19 mouse cellular contexts compared by ENCODE assay signal in genomic region chr10:120035824-120036223, GRCm38 (mm10).
DNase-seq lines count a peak whose midpoint lies in the region; ATAC-seq lines count a peak whose summit lies in the region.
"Had no signal": no experiment of that assay in that cellular context is flagged by ENCODE, and none has a peak within 500 bp of the region (broad histone marks: within the 10 kb centered on the region; RNA-seq: fewer than 3 reads in every experiment).

No protein-coding gene starts in this region.

- H3K27ac ChIP-seq in hindbrain, embryonic 15.5 days (replicated peaks) = no peak overlapping the region; the same call in 1 of the 2 replicates
- no peak overlapping the region for H3K27ac ChIP-seq in hindbrain, embryonic 11.5 days (ENCODE audit: low read depth, low read length)
- H3K27ac ChIP-seq in forebrain, embryonic 14.5 days (ENCODE audit: low read depth, low read length) = 0 out of 2 replicates have a peak overlapping the region, but pooled peaks have one; percentile 23
- H3K27ac ChIP-seq in midbrain, embryonic 13.5 days = peak overlapping the region; percentile 44
- H3K27ac ChIP-seq in limb, embryonic 10.5 days = no peak overlapping the region
- H3K27ac ChIP-seq: embryonic facial prominence, embryonic 13.5 days; heart, embryonic 10.5 days; limb, embryonic 15.5 days; liver, embryonic 15.5 days; stomach, postnatal 0 days had no signal

- no peak overlapping the region for H3K9ac ChIP-seq in hindbrain, embryonic 15.5 days
- no peak overlapping the region for H3K9ac ChIP-seq in hindbrain, embryonic 11.5 days (ENCODE audit: low read depth, low read length)
- no peak overlapping the region for H3K9ac ChIP-seq in forebrain, embryonic 14.5 days (ENCODE audit: low read length)
- no peak overlapping the region for H3K9ac ChIP-seq in midbrain, embryonic 13.5 days (replicated peaks)
- H3K9ac ChIP-seq: embryonic facial prominence, embryonic 13.5 days; limb, embryonic 15.5 days; liver, embryonic 15.5 days had no signal

- no peaks in the 10 kb centered on the region for H3K27me3 ChIP-seq in hindbrain, embryonic 15.5 days
- no peaks in the 10 kb centered on the region for H3K27me3 ChIP-seq in hindbrain, embryonic 11.5 days (ENCODE audit: control insufficient read depth, insufficient read depth, low read length)
- H3K27me3 ChIP-seq in forebrain, embryonic 14.5 days (replicated peaks; ENCODE audit: control insufficient read depth, insufficient read depth, low read length) = no peaks in the 10 kb centered on the region
- H3K27me3 ChIP-seq in midbrain, embryonic 13.5 days = peaks cover 14% of the 10 kb centered on the region
- H3K27me3 ChIP-seq in limb, embryonic 10.5 days (ENCODE audit: low read depth, poor library complexity, severe bottlenecking) = no peaks in the 10 kb centered on the region
- H3K27me3 ChIP-seq: embryonic facial prominence, embryonic 13.5 days; limb, embryonic 15.5 days; liver, embryonic 15.5 days had no signal

- 29% methylated on average over 6 of the region's 6 CpGs for WGBS in hindbrain, embryonic 15.5 days
- WGBS in hindbrain, embryonic 11.5 days = 53% methylated on average over 6 of the region's 6 CpGs
- WGBS in forebrain, embryonic 14.5 days = 19% methylated on average over 6 of the region's 6 CpGs
- 20% methylated on average over 6 of the region's 6 CpGs for WGBS in midbrain, embryonic 13.5 days
- 85% methylated on average over 6 of the region's 6 CpGs for WGBS in limb, embryonic 10.5 days

- peaks cover 3% of the 10 kb centered on the region; the same call in 1 of the 2 replicates for H3K36me3 ChIP-seq in hindbrain, embryonic 15.5 days
- no peaks in the 10 kb centered on the region for H3K36me3 ChIP-seq in hindbrain, embryonic 11.5 days (ENCODE audit: control insufficient read depth, insufficient read depth, low read length)
- no peaks in the 10 kb centered on the region; the same call in 1 of the 2 replicates for H3K36me3 ChIP-seq in forebrain, embryonic 14.5 days (ENCODE audit: control insufficient read depth, insufficient read depth, low read length)
- H3K36me3 ChIP-seq in midbrain, embryonic 13.5 days = peaks cover 12% of the 10 kb centered on the region
- no peaks in the 10 kb centered on the region for H3K36me3 ChIP-seq in limb, embryonic 10.5 days
- H3K36me3 ChIP-seq: limb, embryonic 15.5 days; liver, embryonic 15.5 days had no signal

- DNase-seq in hindbrain, embryonic 11.5 days (ENCODE audit: low spot score) = no peak
- DNase-seq in forebrain, embryonic 14.5 days (ENCODE audit: low spot score) = no peak
- peak; percentile 32 for DNase-seq in retina, embryonic 14.5 days (ENCODE audit: low spot score)
- no peak for DNase-seq in embryo, embryonic 10.5 days (ENCODE audit: low spot score)
- DNase-seq in limb, embryonic 10.5 days (ENCODE audit: low spot score) = no peak
- no peak for DNase-seq in thymus, postnatal 36 days
- DNase-seq: cerebellum, adult 9-10 months; kidney, adult 18-20 months; kidney, postnatal 10 days; layer of hippocampus, postnatal 36 days; right cerebral cortex, postnatal 4 days had no signal

- peak; percentile 54; the same call in 1 of the 2 replicates for ATAC-seq in hindbrain, embryonic 15.5 days (ENCODE audit: low FRiP score, low read depth)
- no peak for ATAC-seq in hindbrain, embryonic 11.5 days (ENCODE audit: low FRiP score)
- ATAC-seq in forebrain, embryonic 14.5 days = no peak
- ATAC-seq in midbrain, embryonic 13.5 days = peak; percentile 60
- ATAC-seq: lung, postnatal 0 days had no signal

- H3K4me2 ChIP-seq in hindbrain, embryonic 15.5 days = peak overlapping the region; percentile 29
- H3K4me2 ChIP-seq in hindbrain, embryonic 11.5 days (replicated peaks; ENCODE audit: low read depth, low read length) = no peak overlapping the region
- peak overlapping the region; percentile 33 for H3K4me2 ChIP-seq in forebrain, embryonic 14.5 days (ENCODE audit: low read length)
- peak overlapping the region; percentile 28 for H3K4me2 ChIP-seq in midbrain, embryonic 13.5 days (replicated peaks)
- H3K4me2 ChIP-seq: limb, embryonic 15.5 days; liver, embryonic 15.5 days had no signal

- H3K9me3 ChIP-seq in hindbrain, embryonic 15.5 days = no peaks in the 10 kb centered on the region
- H3K9me3 ChIP-seq in hindbrain, embryonic 11.5 days (ENCODE audit: control insufficient read depth, low read length) = no peaks in the 10 kb centered on the region
- H3K9me3 ChIP-seq in forebrain, embryonic 14.5 days (replicated peaks; ENCODE audit: control insufficient read depth, low read length) = no peaks in the 10 kb centered on the region
- H3K9me3 ChIP-seq in midbrain, embryonic 13.5 days = no peaks in the 10 kb centered on the region
- H3K9me3 ChIP-seq in limb, embryonic 10.5 days (replicated peaks) = no peaks in the 10 kb centered on the region
- H3K9me3 ChIP-seq: embryonic facial prominence, embryonic 13.5 days; heart, embryonic 10.5 days; limb, embryonic 15.5 days; liver, embryonic 15.5 days had no signal

- peaks cover 26% of the 10 kb centered on the region for H3K4me1 ChIP-seq in hindbrain, embryonic 15.5 days (replicated peaks)
- H3K4me1 ChIP-seq in hindbrain, embryonic 11.5 days (replicated peaks; ENCODE audit: control insufficient read depth, insufficient read depth, low read length) = no peaks in the 10 kb centered on the region
- peaks cover 24% of the 10 kb centered on the region for H3K4me1 ChIP-seq in forebrain, embryonic 14.5 days (ENCODE audit: control insufficient read depth, insufficient read depth, low read length)
- H3K4me1 ChIP-seq in midbrain, embryonic 13.5 days (replicated peaks) = peaks cover 21% of the 10 kb centered on the region
- H3K4me1 ChIP-seq in limb, embryonic 10.5 days = no peaks in the 10 kb centered on the region; the same call in 1 of the 2 replicates
- H3K4me1 ChIP-seq: limb, embryonic 15.5 days; liver, embryonic 15.5 days had no signal

- H3K4me3 ChIP-seq in hindbrain, embryonic 15.5 days = no peak overlapping the region
- H3K4me3 ChIP-seq in hindbrain, embryonic 11.5 days (ENCODE audit: low read depth, low read length) = no peak overlapping the region
- H3K4me3 ChIP-seq in forebrain, embryonic 14.5 days (ENCODE audit: low read depth, low read length) = no peak overlapping the region
- H3K4me3 ChIP-seq in midbrain, embryonic 13.5 days (replicated peaks) = no peak overlapping the region
- H3K4me3 ChIP-seq in limb, embryonic 10.5 days = no peak overlapping the region
- H3K4me3 ChIP-seq: embryonic facial prominence, embryonic 13.5 days; heart, embryonic 10.5 days; limb, embryonic 15.5 days; liver, embryonic 15.5 days had no signal

Comparison
In these comparisons a context has a peak if more than half of its experiments do, and no peak if none do; other contexts are left out.
1. ATAC-seq: peak in hindbrain, embryonic 15.5 days (single experiment) and midbrain, embryonic 13.5 days (single experiment); none in hindbrain, embryonic 11.5 days (single experiment) and forebrain, embryonic 14.5 days (single experiment).
2. H3K27ac ChIP-seq: peak in forebrain, embryonic 14.5 days (single experiment) and midbrain, embryonic 13.5 days (single experiment); none in hindbrain, embryonic 15.5 days (single experiment), hindbrain, embryonic 11.5 days (single experiment) and limb, embryonic 10.5 days (single experiment).